Mouse (Mus musculus): ENCODE data around the gene Ace. TPM values are rescaled to one million over a fixed set of nuclear protein-coding genes. Genes with fewer than 3 reads are reported as not detected.

The Ace gene
- polyA plus RNA-seq, 1 experiment = 13.6 TPM

Other genes starting within 250 kb of the Ace start
- 25.2 and 26.9 TPM in 2 replicates for gene Cyb561, start 14.6 kb upstream of the Ace start, polyA plus RNA-seq (2012; rRNA removed)
- not detected in 2 replicates for gene Ace3, start 26.7 kb downstream of the Ace start, polyA plus RNA-seq (2012; rRNA removed)
- gene Kcnh6, start 40.2 kb downstream of the Ace start, polyA plus RNA-seq (2012; rRNA removed) = 0.04 TPM in 2 replicates
- gene Dcaf7, start 68.9 kb downstream of the Ace start, polyA plus RNA-seq (2012; rRNA removed) = 38.9 and 40.4 TPM in 2 replicates
- 11.3 and 13.1 TPM in 2 replicates for gene Taco1, start 98.1 kb downstream of the Ace start, polyA plus RNA-seq (2012; rRNA removed)
- 38.1 and 39.1 TPM in 2 replicates for gene Map3k3, start 116.7 kb downstream of the Ace start, polyA plus RNA-seq (2012; rRNA removed)
- not detected in 2 replicates for gene Gm10840, start 192.9 kb downstream of the Ace start, polyA plus RNA-seq (2012; rRNA removed)
- gene Limd2, start 192.9 kb downstream of the Ace start, polyA plus RNA-seq (2012; rRNA removed) = 14.8 and 16.5 TPM in 2 replicates
- gene Strada, start 234.2 kb downstream of the Ace start, polyA plus RNA-seq (2012; rRNA removed) = 27.1 and 29.6 TPM in 2 replicates
- gene Ccdc47, start 248.4 kb downstream of the Ace start, polyA plus RNA-seq (2012; rRNA removed) = 61.2 and 68.6 TPM in 2 replicates
- 29.2 and 34.3 TPM in 2 replicates for gene Ddx42, start 249.0 kb downstream of the Ace start, polyA plus RNA-seq (2012; rRNA removed)

Measured in urinary bladder, adult 2 months (tissue).